Mouse (Mus musculus): ENCODE data around the gene Muc1. TPM values are rescaled to one million over a fixed set of nuclear protein-coding genes. Genes with fewer than 3 reads are reported as not detected.

Muc1 gene
- polyA plus RNA-seq, 1 experiment from 2014 or later: 3.1 TPM

DNA sequence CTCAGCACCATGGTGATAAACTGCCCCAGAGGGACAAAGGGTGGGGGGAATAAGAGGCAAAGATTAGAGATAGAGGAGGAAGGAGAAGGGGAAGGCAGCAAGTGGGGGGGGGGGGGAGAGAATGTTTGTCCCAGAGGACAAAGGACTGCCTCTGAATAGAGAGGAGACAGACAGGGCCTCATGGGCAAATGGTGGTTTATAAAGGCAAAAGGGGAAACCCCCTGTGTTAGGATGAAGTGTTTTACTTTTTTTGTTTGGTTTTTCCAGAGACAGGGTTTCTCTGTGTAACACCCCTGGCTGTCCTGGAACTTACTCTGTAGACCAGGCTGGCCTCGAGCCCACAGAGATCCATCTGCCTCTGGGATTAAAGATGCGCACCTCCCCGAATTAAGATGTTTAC lies 31.4 kb downstream of the Muc1 start:
- no peak overlapping the region for H3K4me2 ChIP-seq
- no peaks in the 10 kb centered on the region for H3K4me1 ChIP-seq
- 76% methylated on average over 3 of the region's 3 CpGs for WGBS
- H3K9ac ChIP-seq: no peak overlapping the region
- H3K27ac ChIP-seq: no peak overlapping the region
- ATAC-seq: no peak
- no peaks in the 10 kb centered on the region for H3K27me3 ChIP-seq
- no peaks in the 10 kb centered on the region for H3K36me3 ChIP-seq (ENCODE audit: poor library complexity, severe bottlenecking)
- H3K4me3 ChIP-seq: no peak overlapping the region
- H3K9me3 ChIP-seq (replicated peaks): no peaks in the 10 kb centered on the region

DNA sequence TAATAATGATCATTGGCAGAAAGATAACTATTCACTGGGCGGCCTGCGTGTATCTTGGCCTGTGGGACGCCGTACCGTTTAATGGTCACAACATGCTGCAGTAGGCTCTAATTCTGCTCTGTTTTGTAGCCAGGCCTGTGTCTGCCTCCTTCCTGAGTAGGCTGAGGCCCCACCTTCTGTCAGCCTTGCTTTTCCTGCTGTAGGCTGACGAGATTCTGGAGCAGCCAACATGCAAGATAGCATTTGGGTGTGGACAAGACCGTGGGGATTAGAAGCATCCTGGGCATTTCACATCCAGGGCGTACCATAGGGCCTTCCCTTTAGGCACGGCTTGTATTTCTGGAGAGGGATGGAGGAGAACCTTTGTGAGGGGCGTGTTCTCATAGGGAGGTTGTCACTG lies 33.6 kb downstream of the Muc1 start:
- H3K36me3 ChIP-seq (ENCODE audit: poor library complexity, severe bottlenecking): no peaks in the 10 kb centered on the region
- H3K27me3 ChIP-seq: no peaks in the 10 kb centered on the region
- no peak overlapping the region for H3K4me3 ChIP-seq
- ATAC-seq: no peak
- peaks cover 13% of the 10 kb centered on the region for H3K4me1 ChIP-seq
- H3K27ac ChIP-seq: no peak overlapping the region
- 81% methylated on average over 10 of the region's 10 CpGs for whole genome bisulfite sequencing
- H3K9ac ChIP-seq: no peak overlapping the region
- no peak overlapping the region for H3K4me2 ChIP-seq
- no peaks in the 10 kb centered on the region for H3K9me3 ChIP-seq (replicated peaks)

DNA sequence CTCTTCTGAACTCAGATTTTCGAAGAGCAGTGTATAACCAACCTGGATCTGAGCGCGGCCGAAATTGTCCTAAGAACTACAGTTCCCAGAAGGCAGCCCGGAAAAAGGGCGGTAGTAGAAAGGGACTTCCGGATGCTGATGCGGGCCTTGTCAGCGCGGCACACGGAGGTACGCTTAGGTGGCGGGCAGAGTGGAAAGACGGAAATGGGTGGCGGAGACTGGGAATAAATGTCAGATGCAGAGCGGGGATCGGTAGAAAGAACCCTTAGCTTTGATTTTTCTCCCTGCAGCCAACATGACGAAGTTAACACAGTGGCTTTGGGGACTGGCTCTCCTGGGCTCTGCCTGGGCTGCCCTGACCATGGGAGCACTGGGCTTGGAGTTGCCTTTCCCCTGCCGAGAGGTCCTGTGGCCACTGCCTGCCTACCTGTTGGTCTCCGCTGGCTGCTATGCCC lies 37.6 kb downstream of the Muc1 start:
- peak; percentile 91 for ATAC-seq
- under 1% methylated on average over 20 of the region's 20 CpGs for WGBS
- Histone ChIP-seq H3K4me1 (peaks cover 45% of the 10 kb centered on the region), H3K27me3 (no peaks in the 10 kb centered on the region), H3K9me3 (replicated peaks) (no peaks in the 10 kb centered on the region), H3K4me3 (peak overlapping the region; percentile 76), H3K36me3 (ENCODE audit: poor library complexity, severe bottlenecking) (no peaks in the 10 kb centered on the region; the same call in 1 of the 2 replicates), H3K27ac (peak overlapping the region; percentile 67; the same call in 1 of the 2 replicates), H3K9ac (peak overlapping the region; percentile 92), H3K4me2 (peak overlapping the region; percentile 95)

DNA sequence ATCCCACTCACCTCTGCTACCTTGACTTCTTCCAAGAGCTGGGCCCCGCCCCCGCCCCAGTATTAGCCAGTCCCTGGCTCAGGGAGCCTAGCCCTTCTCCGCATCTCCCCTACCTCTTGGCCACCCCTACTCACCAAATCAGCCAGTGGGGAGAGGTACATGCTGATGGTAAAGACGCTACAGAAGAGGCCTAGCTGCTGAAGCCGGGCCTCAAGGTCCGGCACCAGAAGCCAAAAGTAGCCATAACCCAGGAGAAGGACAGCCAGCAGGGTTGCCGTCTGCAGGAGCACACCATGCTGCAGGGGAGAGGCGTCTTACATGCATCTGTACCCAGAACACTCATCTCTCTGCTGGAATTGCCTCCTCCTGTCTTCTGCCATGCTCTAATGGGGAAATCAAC lies 40.1 kb downstream of the Muc1 start:
- H3K9ac ChIP-seq: no peak overlapping the region
- peak overlapping the region; percentile 86; the same call in 1 of the 2 replicates for H3K4me2 ChIP-seq
- WGBS: 52% methylated on average over 8 of the region's 8 CpGs
- no peak overlapping the region for H3K27ac ChIP-seq
- H3K27me3 ChIP-seq: no peaks in the 10 kb centered on the region
- H3K4me3 ChIP-seq: no peak overlapping the region
- no peaks in the 10 kb centered on the region for H3K9me3 ChIP-seq (replicated peaks)
- H3K36me3 ChIP-seq (ENCODE audit: poor library complexity, severe bottlenecking): no peaks in the 10 kb centered on the region; the same call in 1 of the 2 replicates
- ATAC-seq: no peak
- peaks cover 50% of the 10 kb centered on the region for H3K4me1 ChIP-seq

DNA sequence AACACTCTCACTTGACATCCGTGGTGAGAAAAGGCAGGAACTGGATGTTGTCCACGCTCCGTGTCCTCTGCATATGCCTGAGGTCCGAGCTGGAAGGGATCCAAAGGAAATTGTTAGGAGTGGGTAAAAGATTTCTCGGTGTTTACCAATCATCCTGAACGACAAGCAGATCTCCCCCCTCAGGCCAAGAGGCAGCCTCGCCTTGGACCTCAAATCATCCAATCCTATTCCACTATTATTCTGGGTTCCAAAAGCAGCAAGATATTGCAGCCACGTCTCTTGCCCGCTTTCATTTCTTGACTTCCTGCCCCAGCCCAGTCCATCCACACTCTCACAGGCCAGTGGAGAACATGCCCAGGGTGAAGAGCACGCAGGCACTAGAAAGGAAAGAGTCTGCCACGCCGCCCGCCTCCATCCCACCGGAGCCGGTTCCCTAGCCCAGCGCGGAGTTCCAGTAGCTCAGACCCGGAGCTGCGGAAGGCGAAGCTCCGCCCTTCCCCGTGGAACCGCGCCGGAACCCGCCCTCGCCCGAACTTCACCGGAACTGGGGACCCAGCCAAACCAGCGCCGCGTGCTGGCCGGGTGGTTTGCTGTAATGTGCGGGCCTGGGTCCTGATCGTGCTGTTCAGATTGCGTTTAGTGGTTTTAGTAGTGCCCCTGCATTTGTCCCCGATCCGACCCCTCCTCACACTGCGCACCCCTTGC lies 41.3 kb downstream of the Muc1 start, which contains the start of gene Slc50a1:
Slc50a1 (minus strand) TSS at position 520 of the 705 bp plus-strand sequence.
- WGBS: 4% methylated on average over 39 of the region's 39 CpGs
- peak within 1 kb of the TSS; percentile 82 for H3K9ac ChIP-seq
- H3K4me1 ChIP-seq: peaks cover 50% of the 10 kb centered on the region
- peak within 1 kb of the TSS; percentile 56 for H3K4me3 ChIP-seq
- no peaks in the 10 kb centered on the region for H3K9me3 ChIP-seq (replicated peaks)
- peak within 1 kb of the TSS; percentile 54 for H3K27ac ChIP-seq
- H3K4me2 ChIP-seq: peak within 1 kb of the TSS; percentile 86
- no peaks in the 10 kb centered on the region; the same call in 1 of the 2 replicates for H3K36me3 ChIP-seq (ENCODE audit: poor library complexity, severe bottlenecking)
- ATAC-seq: peak; percentile 68
- no peaks in the 10 kb centered on the region for H3K27me3 ChIP-seq

DNA sequence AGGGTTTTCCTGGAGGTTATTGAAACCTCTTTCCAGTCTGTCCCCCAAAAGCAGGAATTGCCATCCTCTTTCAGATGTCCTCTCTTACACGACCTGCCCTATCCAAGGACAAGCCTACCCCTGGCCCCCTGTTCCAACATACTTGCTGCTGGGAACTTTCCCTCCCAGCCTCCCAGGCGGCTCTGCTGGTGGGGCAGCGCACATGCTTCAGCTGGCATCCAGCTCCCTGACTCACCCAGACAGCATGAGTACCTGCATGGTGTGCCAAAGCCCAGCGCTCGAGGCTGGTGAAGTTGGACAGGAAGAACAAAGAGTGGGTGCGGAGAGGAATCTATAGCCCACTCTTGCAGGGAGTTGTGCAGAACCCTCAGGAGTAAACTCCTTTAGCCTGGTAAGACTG lies 42.0 kb downstream of the Muc1 start:
- Histone ChIP-seq H3K4me3 (peak overlapping the region; percentile 56; the same call in 1 of the 2 replicates), H3K9ac (peak overlapping the region; percentile 82), H3K4me2 (peak overlapping the region; percentile 86), H3K27ac (peak overlapping the region; percentile 16; the same call in 1 of the 2 replicates), H3K4me1 (peaks cover 49% of the 10 kb centered on the region), H3K9me3 (replicated peaks) (no peaks in the 10 kb centered on the region), H3K36me3 (ENCODE audit: poor library complexity, severe bottlenecking) (no peaks in the 10 kb centered on the region; the same call in 1 of the 2 replicates), H3K27me3 (no peaks in the 10 kb centered on the region)
- ATAC-seq: peak; percentile 19; the same call in 1 of the 2 replicates
- WGBS: 56% methylated on average over 6 of the region's 6 CpGs

DNA sequence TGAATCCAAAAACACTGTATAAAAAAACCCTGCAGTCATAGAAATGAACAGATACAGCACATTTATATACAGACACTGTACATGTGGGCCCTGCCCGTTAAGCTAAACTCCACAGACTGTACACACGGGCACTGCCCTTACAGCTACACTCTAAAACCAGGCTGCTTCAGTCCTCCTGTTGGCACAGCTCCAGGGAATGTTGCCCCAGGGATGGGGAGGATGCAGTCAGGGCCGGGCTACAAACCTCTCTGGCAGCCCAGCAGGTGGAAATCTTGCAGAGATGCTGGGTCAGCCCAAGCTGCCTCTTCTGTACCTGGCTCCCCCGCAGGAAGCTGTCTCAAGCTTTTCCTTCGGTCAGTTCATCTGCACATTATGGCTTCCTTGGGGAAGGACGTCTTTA lies 42.9 kb downstream of the Muc1 start:
- 0 out of 2 replicates have a peak, but pooled peaks cover 4% of the 10 kb centered on the region for H3K27me3 ChIP-seq
- H3K4me3 ChIP-seq: no peak overlapping the region
- WGBS: 51% methylated on average over 6 of the region's 6 CpGs
- H3K27ac ChIP-seq: no peak overlapping the region
- H3K36me3 ChIP-seq (ENCODE audit: poor library complexity, severe bottlenecking): no peaks in the 10 kb centered on the region; the same call in 1 of the 2 replicates
- ATAC-seq: no peak
- H3K4me2 ChIP-seq: no peak overlapping the region
- H3K4me1 ChIP-seq: peaks cover 44% of the 10 kb centered on the region
- H3K9ac ChIP-seq: no peak overlapping the region
- H3K9me3 ChIP-seq (replicated peaks): no peaks in the 10 kb centered on the region

DNA sequence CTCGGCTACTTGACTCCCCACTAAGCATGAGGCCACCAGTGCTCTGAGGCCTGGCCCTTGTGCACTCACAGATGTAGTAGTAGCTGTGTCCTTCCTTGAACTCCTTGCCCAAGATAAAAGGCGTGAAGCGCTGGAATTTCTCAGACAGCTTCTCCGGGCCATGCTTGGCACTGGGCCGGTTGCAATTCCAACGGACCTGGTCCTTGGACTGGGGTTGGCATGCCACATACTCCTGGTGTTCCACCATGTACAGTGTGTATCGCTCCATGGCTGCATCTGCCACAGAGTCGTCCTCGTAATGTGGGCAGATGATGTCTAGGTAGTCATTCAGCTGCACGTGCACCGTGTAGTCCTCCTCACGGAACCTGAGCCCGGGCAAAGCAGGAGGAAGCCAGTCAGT lies 47.2 kb downstream of the Muc1 start:
- peaks cover 37% of the 10 kb centered on the region for H3K27me3 ChIP-seq

DNA sequence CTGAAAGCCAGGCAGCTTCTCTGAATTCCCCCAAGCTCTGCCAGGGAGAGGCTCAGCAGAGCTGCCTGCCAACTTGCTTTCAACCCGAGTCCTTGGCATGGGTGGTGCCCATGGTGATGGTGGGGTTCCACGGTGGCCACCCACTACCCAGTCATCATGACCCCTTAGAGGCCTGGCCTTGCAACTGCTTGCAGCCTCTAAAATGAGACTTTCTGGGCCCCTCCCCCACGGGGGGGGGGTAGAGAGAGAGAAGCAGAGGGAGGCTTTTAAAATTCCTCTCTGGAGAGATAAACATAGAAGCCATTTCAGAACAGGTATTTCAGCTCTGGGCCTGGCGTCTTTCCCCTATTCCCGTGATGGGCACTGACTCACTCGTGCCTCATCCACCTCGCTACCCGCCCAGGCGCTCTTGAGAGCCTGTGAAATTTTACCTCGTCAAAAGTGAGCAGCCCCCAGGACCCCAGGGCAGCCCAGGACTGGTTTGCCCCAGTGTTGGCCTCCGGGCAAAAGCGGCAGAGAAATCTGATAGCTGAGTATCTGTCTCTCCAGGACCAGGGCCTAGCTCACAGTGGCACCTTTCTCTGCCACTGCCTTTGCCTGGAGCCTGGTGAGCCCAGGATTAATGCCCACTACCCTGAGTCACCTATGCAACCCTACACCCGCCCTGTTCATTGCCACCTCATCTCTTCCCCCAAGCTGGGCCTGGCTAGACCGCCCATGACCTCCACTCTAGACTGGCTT lies 48.6 kb downstream of the Muc1 start:
- no peaks in the 10 kb centered on the region for H3K36me3 ChIP-seq (ENCODE audit: poor library complexity, severe bottlenecking)
- H3K4me2 ChIP-seq: peak overlapping the region; percentile 95
- H3K4me1 ChIP-seq: peaks cover 37% of the 10 kb centered on the region
- H3K4me3 ChIP-seq: no peak overlapping the region
- H3K9me3 ChIP-seq (replicated peaks): no peaks in the 10 kb centered on the region
- peak overlapping the region; percentile 34; the same call in 1 of the 2 replicates for H3K9ac ChIP-seq
- H3K27me3 ChIP-seq: peaks cover 47% of the 10 kb centered on the region
- no peak for ATAC-seq
- 53% methylated on average over 14 of the region's 14 CpGs for WGBS
- peak overlapping the region; percentile 10; the same call in 1 of the 2 replicates for H3K27ac ChIP-seq

More for the DNA sequence above, 47.2 kb downstream of the Muc1 start:
- ATAC-seq: no peak
- Histone ChIP-seq H3K9me3 (replicated peaks) (no peaks in the 10 kb centered on the region), H3K36me3 (ENCODE audit: poor library complexity, severe bottlenecking) (no peaks in the 10 kb centered on the region), H3K4me2 (no peak overlapping the region), H3K4me1 (peaks cover 37% of the 10 kb centered on the region), H3K27ac (no peak overlapping the region), H3K4me3 (no peak overlapping the region), H3K9ac (no peak overlapping the region)
- WGBS: 92% methylated on average over 13 of the region's 13 CpGs

DNA sequence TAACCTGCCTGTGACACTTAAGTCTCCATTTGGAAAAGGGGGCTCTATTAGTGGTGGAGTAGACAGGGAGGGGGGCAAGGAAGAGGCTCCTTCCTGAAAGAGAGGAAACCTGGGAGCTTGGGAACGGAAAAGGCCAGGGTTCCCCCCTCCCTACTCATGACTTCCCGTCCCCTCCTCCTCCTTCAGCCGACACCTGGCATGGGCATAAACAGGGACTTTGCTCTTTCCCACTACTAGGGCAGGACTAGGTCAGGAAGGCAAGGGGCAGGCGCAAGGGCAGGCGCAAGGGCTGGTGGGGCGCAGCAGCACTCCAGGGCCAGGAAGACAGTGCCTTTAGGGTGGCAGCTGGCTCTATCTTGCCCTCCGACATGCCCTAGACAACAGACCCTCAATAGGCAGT lies 49.2 kb downstream of the Muc1 start:
- Histone ChIP-seq H3K9me3 (replicated peaks) (no peaks in the 10 kb centered on the region), H3K27me3 (peaks cover 47% of the 10 kb centered on the region), H3K4me1 (peaks cover 37% of the 10 kb centered on the region), H3K27ac (no peak overlapping the region), H3K36me3 (ENCODE audit: poor library complexity, severe bottlenecking) (no peaks in the 10 kb centered on the region), H3K4me2 (peak overlapping the region; percentile 95), H3K4me3 (peak overlapping the region; percentile 49; the same call in 1 of the 2 replicates), H3K9ac (peak overlapping the region; percentile 34; the same call in 1 of the 2 replicates)
- 79% methylated on average over 7 of the region's 7 CpGs for WGBS
- no peak for ATAC-seq

DNA sequence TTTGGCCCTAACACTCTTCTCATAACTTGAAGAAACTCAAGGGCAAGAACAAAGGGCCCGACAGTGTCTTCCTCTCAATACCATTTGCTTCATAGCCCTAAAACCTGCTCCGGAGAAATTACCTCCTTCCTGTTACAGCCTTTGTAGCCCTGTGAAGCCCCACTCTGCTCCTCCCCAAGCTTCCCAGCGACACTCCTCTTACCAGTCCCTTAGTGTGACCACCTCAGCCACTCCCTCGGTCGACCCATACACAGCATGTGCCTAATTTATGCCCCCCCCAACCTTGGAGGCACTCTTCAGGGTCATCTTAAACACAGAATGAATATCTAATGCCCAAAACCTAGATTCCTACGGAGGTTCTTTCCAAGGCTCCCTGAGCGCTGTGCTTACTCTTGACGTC lies 49.8 kb downstream of the Muc1 start:
- H3K4me1 ChIP-seq: peaks cover 37% of the 10 kb centered on the region
- H3K4me2 ChIP-seq: peak overlapping the region; percentile 95
- 26% methylated on average over 8 of the region's 8 CpGs for WGBS
- peaks cover 47% of the 10 kb centered on the region for H3K27me3 ChIP-seq
- 0 out of 2 replicates have a peak overlapping the region, but pooled peaks have one; percentile 65 for H3K9ac ChIP-seq
- H3K36me3 ChIP-seq (ENCODE audit: poor library complexity, severe bottlenecking): no peaks in the 10 kb centered on the region
- no peak for ATAC-seq
- no peak overlapping the region for H3K27ac ChIP-seq
- H3K9me3 ChIP-seq (replicated peaks): no peaks in the 10 kb centered on the region
- H3K4me3 ChIP-seq: peak overlapping the region; percentile 49
